Mouse (Mus musculus) thymus, adult 18-20 months (tissue): Measurements from ENCODE around the gene Cdkl4.

ENCODE experiments used
- DNase-seq, 2 experiments: peaks; one replicate each; pipeline ENCODE4 v3.0.0; 2022; ENCODE audit warnings: mixed read lengths in 2 of 2

The Cdkl4 gene

DNA sequence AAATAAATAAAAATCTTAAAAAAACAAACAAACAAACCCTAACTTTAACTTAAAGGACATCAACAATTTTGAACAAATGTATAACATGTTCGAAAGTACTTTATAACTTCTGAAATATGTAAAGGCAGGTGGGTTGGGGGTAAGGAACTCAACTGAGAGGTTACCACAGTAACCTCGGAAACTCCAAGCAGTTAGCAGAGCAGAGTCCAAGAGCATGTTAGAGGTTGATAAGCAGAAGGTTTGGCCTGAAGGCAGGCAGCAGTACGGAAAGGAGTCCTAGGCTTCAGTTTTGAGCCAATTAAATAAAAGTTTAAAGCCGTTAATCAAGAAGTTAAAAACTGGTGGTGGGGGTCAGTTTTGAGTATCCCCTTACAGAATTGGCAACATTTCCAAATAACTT, 101.1 kb downstream of the Cdkl4 start:
- DNase-seq = no peak
